Mouse (Mus musculus) ES-CJ7 (cell line): ENCODE data around the gene Prr29.
"Not testable (repeated sequence)": the region's sequence is repeated elsewhere in the genome, so short reads cannot be mapped to it uniquely, and the experiment has no call there.

Experiments
- DNase-seq: peaks from one replicate; pipeline ENCODE4 v3.0.0; 2011; ENCODE audit warnings: low read depth, low spot score

Gene Prr29

GRCm38 (mm10) chr11:106354181-106354580, 11.1 kb upstream of the Prr29 start:
- no peak for DNase-seq

- no peak for DNase-seq
These were observed 9.7 kb upstream of the Prr29 start for GRCm38 (mm10) chr11:106355382-106356128.

GRCm38 (mm10) chr11:106359350-106359749, 5.9 kb upstream of the Prr29 start:
- peak; percentile 59 for DNase-seq

- no peak for DNase-seq
These were observed 560 bp upstream of the Prr29 start for GRCm38 (mm10) chr11:106364712-106365111.

- DNase-seq = peak; percentile 82
These were observed 1.0 kb downstream of the Prr29 start for GRCm38 (mm10) chr11:106366316-106366715.

GRCm38 (mm10) chr11:106373998-106374397, 8.7 kb downstream of the Prr29 start:
- no peak for DNase-seq

- no peak for DNase-seq
These were observed 9.3 kb downstream of the Prr29 start for GRCm38 (mm10) chr11:106374559-106374958.

- DNase-seq = no peak
These were observed 9.7 kb downstream of the Prr29 start for GRCm38 (mm10) chr11:106374979-106375378.

GRCm38 (mm10) chr11:106381011-106381410, 15.7 kb downstream of the Prr29 start:
- no peak for DNase-seq

- DNase-seq = no peak
These were observed 16.6 kb downstream of the Prr29 start for GRCm38 (mm10) chr11:106381883-106382282.

- no peak for DNase-seq
These were observed 17.2 kb downstream of the Prr29 start for GRCm38 (mm10) chr11:106382424-106382823.

- DNase-seq = no peak
These were observed 17.9 kb downstream of the Prr29 start for GRCm38 (mm10) chr11:106383051-106383790.

GRCm38 (mm10) chr11:106386409-106386808, 21.1 kb downstream of the Prr29 start:
- no peak for DNase-seq

GRCm38 (mm10) chr11:106387020-106387419, 21.7 kb downstream of the Prr29 start:
- DNase-seq = no peak

GRCm38 (mm10) chr11:106387791-106388216, 22.5 kb downstream of the Prr29 start, which contains the start of gene Icam2:
Icam2 (minus strand) TSS chr11:106388075.
- DNase-seq = no peak

GRCm38 (mm10) chr11:106389611-106390010, 24.3 kb downstream of the Prr29 start:
- DNase-seq = no peak

- no peak for DNase-seq
These were observed 25.5 kb downstream of the Prr29 start for GRCm38 (mm10) chr11:106390757-106391156.

GRCm38 (mm10) chr11:106391546-106392188, 26.4 kb downstream of the Prr29 start:
- peak; percentile 84 for DNase-seq

GRCm38 (mm10) chr11:106392597-106393330, 27.5 kb downstream of the Prr29 start:
- DNase-seq = peak; percentile 79

- peak; percentile 33 for DNase-seq
These were observed 28.0 kb downstream of the Prr29 start for GRCm38 (mm10) chr11:106393331-106393616.

- DNase-seq = not testable (repeated sequence)
These were observed 28.8 kb downstream of the Prr29 start for GRCm38 (mm10) chr11:106394055-106394454.

GRCm38 (mm10) chr11:106397656-106398055, 32.4 kb downstream of the Prr29 start:
- DNase-seq = peak; percentile 42
